Mouse (Mus musculus): Measurements from ENCODE around the gene Smoc1. TPM values are rescaled to one million over a fixed set of nuclear protein-coding genes. Genes with fewer than 3 reads are reported as not detected.

Smoc1 gene
- polyA plus RNA-seq, 1 experiment from 2014 or later: 12.8 TPM

- Histone ChIP-seq H3K4me2 (ENCODE audit: low read length) (no peak overlapping the region), H3K4me1 (replicated peaks; ENCODE audit: control insufficient read depth, insufficient read depth, low read length) (peaks cover 15% of the 10 kb centered on the region), H3K9me3 (ENCODE audit: control insufficient read depth, low read length) (no peaks in the 10 kb centered on the region), H3K4me3 (replicated peaks; ENCODE audit: low read length) (no peak overlapping the region), H3K27ac (ENCODE audit: low read length) (no peak overlapping the region), H3K27me3 (replicated peaks; ENCODE audit: control insufficient read depth, insufficient read depth, low read length) (no peaks in the 10 kb centered on the region), H3K9ac (replicated peaks; ENCODE audit: low read depth, low read length) (no peak overlapping the region), H3K36me3 (ENCODE audit: control insufficient read depth, insufficient read depth) (no peaks in the 10 kb centered on the region)
- 57% methylated on average over 10 of the region's 10 CpGs for WGBS
- ATAC-seq: no peak
Observed at GRCm38 (mm10) chr12:81144201-81144600, 117.6 kb downstream of the Smoc1 start.

DNA sequence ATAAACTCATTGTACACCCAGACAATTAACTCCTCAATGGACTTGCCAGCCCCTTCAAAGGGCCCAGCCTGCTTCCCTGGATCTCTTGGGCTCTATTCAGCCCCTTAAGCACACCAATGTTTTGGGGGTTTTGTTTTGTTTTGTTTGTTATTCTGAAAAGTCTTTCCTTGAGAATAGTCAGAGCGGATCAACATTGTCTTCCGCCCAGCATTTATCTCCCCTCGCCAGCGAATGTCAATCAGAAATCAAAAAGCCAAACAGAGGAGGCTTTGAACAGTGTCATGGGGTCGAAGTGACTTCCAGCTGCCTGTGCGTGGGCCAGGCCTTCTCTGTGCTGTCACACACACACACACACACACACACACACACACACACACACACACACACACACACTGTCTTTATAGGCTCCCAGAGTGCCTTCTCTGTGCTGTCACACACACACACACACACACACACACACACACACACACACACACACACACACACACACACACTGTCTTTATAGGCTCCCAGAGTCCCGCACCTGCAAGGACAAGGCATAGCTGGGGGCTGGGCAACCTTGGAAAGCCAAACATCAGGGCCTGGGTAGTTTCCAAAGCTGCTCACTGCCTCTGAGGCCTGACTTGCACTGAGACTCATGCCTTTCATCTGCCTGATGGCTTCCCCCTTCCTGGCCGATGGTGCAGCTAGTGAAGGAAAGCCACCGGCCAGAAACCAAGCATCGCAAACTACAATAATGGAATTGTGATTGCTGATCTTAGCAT, 120.0 kb downstream of the Smoc1 start:
- Histone ChIP-seq H3K9me3 (ENCODE audit: control insufficient read depth, low read length) (no peaks in the 10 kb centered on the region), H3K36me3 (ENCODE audit: control insufficient read depth, insufficient read depth) (no peaks in the 10 kb centered on the region), H3K27ac (ENCODE audit: low read length) (no peak overlapping the region), H3K4me1 (replicated peaks; ENCODE audit: control insufficient read depth, insufficient read depth, low read length) (peaks cover 2% of the 10 kb centered on the region; the same call in 1 of the 2 replicates), H3K9ac (replicated peaks; ENCODE audit: low read depth, low read length) (no peak overlapping the region), H3K27me3 (replicated peaks; ENCODE audit: control insufficient read depth, insufficient read depth, low read length) (no peaks in the 10 kb centered on the region), H3K4me3 (replicated peaks; ENCODE audit: low read length) (no peak overlapping the region), H3K4me2 (ENCODE audit: low read length) (no peak overlapping the region)
- peak; percentile 49; the same call in 1 of the 2 replicates for ATAC-seq
- WGBS: 15% methylated on average over 10 of the region's 10 CpGs

- H3K4me2 ChIP-seq (ENCODE audit: low read length): no peak overlapping the region
- no peak overlapping the region for H3K27ac ChIP-seq (ENCODE audit: low read length)
- no peak for ATAC-seq
- 0 out of 2 replicates have a peak, but pooled peaks cover 2% of the 10 kb centered on the region for H3K4me1 ChIP-seq (replicated peaks; ENCODE audit: control insufficient read depth, insufficient read depth, low read length)
- WGBS: 97% methylated on average over 6 of the region's 6 CpGs
- no peak overlapping the region for H3K9ac ChIP-seq (replicated peaks; ENCODE audit: low read depth, low read length)
- H3K9me3 ChIP-seq (ENCODE audit: control insufficient read depth, low read length): no peaks in the 10 kb centered on the region
- no peak overlapping the region for H3K4me3 ChIP-seq (replicated peaks; ENCODE audit: low read length)
- no peaks in the 10 kb centered on the region for H3K27me3 ChIP-seq (replicated peaks; ENCODE audit: control insufficient read depth, insufficient read depth, low read length)
- H3K36me3 ChIP-seq (ENCODE audit: control insufficient read depth, insufficient read depth): no peaks in the 10 kb centered on the region
Observed at GRCm38 (mm10) chr12:81147956-81148355, 121.3 kb downstream of the Smoc1 start.

- WGBS: 77% methylated on average over 5 of the region's 5 CpGs
- no peak overlapping the region for H3K4me3 ChIP-seq (replicated peaks; ENCODE audit: low read length)
Observed at GRCm38 (mm10) chr12:81150917-81151316, 124.3 kb downstream of the Smoc1 start.

DNA sequence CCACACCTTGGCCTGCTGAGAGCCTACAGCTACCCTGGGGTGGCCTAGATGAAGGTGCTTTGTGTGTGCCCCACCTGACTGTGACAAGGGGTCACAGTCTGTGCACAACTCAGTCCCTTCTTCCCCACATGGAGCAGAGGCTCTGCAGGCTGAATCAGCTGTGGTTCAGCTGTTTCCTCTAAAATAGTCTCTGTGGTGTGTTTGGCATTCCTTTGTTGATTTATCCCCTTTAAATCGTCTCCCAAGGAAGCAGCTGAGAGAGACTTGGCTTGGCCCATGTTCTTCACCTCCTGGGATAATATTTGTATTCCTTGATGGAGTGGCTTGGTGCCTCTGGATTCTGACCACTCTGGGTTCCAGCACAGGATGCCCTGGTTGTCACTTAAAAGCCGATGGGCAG, 125.5 kb downstream of the Smoc1 start:
- Histone ChIP-seq H3K4me3 (replicated peaks; ENCODE audit: low read length) (no peak overlapping the region), H3K4me2 (ENCODE audit: low read length) (no peak overlapping the region), H3K9me3 (ENCODE audit: control insufficient read depth, low read length) (no peaks in the 10 kb centered on the region), H3K27me3 (replicated peaks; ENCODE audit: control insufficient read depth, insufficient read depth, low read length) (no peaks in the 10 kb centered on the region), H3K36me3 (ENCODE audit: control insufficient read depth, insufficient read depth) (no peaks in the 10 kb centered on the region), H3K9ac (replicated peaks; ENCODE audit: low read depth, low read length) (no peak overlapping the region), H3K27ac (ENCODE audit: low read length) (no peak overlapping the region), H3K4me1 (replicated peaks; ENCODE audit: control insufficient read depth, insufficient read depth, low read length) (no peaks in the 10 kb centered on the region)
- WGBS: 61% methylated on average over 2 of the region's 2 CpGs
- no peak for ATAC-seq

More at GRCm38 (mm10) chr12:81150917-81151316, 124.3 kb downstream of the Smoc1 start:
- H3K4me2 ChIP-seq (ENCODE audit: low read length): no peak overlapping the region
- H3K36me3 ChIP-seq (ENCODE audit: control insufficient read depth, insufficient read depth): no peaks in the 10 kb centered on the region
- 0 out of 2 replicates have a peak, but pooled peaks cover 2% of the 10 kb centered on the region for H3K4me1 ChIP-seq (replicated peaks; ENCODE audit: control insufficient read depth, insufficient read depth, low read length)
- H3K27me3 ChIP-seq (replicated peaks; ENCODE audit: control insufficient read depth, insufficient read depth, low read length): no peaks in the 10 kb centered on the region
- no peaks in the 10 kb centered on the region for H3K9me3 ChIP-seq (ENCODE audit: control insufficient read depth, low read length)
- no peak overlapping the region for H3K9ac ChIP-seq (replicated peaks; ENCODE audit: low read depth, low read length)
- no peak for ATAC-seq
- H3K27ac ChIP-seq (ENCODE audit: low read length): no peak overlapping the region

DNA sequence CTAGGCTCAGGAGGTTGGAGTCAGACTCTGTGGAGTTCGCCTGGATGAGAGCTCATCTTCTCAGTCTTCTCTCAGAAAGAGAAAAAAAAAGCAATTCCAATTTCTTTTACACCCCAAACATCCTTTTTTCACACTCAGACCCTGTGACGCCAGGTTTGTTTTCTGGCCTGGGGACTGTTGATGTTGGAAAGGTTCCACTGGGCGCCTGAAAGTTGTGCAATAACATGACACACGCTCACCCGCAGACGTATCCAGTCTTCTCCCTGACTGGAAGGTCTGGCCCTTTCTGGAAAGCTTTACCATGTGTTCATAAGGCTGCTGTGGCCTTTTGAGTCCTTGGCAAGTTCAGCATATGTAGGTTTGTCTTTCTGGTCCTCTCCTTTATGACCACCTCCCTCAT, 129.1 kb downstream of the Smoc1 start:
- Histone ChIP-seq H3K36me3 (ENCODE audit: control insufficient read depth, insufficient read depth) (no peaks in the 10 kb centered on the region), H3K27me3 (replicated peaks; ENCODE audit: control insufficient read depth, insufficient read depth, low read length) (no peaks in the 10 kb centered on the region), H3K4me3 (replicated peaks; ENCODE audit: low read length) (no peak overlapping the region), H3K9me3 (ENCODE audit: control insufficient read depth, low read length) (no peaks in the 10 kb centered on the region), H3K9ac (replicated peaks; ENCODE audit: low read depth, low read length) (no peak overlapping the region), H3K4me1 (replicated peaks; ENCODE audit: control insufficient read depth, insufficient read depth, low read length) (no peaks in the 10 kb centered on the region), H3K4me2 (ENCODE audit: low read length) (no peak overlapping the region), H3K27ac (ENCODE audit: low read length) (no peak overlapping the region)
- 86% methylated on average over 6 of the region's 6 CpGs for WGBS
- ATAC-seq: no peak

- Histone ChIP-seq H3K36me3 (ENCODE audit: control insufficient read depth, insufficient read depth) (no peaks in the 10 kb centered on the region), H3K4me2 (ENCODE audit: low read length) (no peak overlapping the region), H3K9me3 (ENCODE audit: control insufficient read depth, low read length) (no peaks in the 10 kb centered on the region), H3K4me3 (replicated peaks; ENCODE audit: low read length) (no peak overlapping the region), H3K27ac (ENCODE audit: low read length) (no peak overlapping the region), H3K9ac (replicated peaks; ENCODE audit: low read depth, low read length) (no peak overlapping the region), H3K27me3 (replicated peaks; ENCODE audit: control insufficient read depth, insufficient read depth, low read length) (no peaks in the 10 kb centered on the region), H3K4me1 (replicated peaks; ENCODE audit: control insufficient read depth, insufficient read depth, low read length) (no peaks in the 10 kb centered on the region)
- ATAC-seq: no peak
- WGBS: 92% methylated on average over 8 of the region's 8 CpGs
Observed at GRCm38 (mm10) chr12:81156841-81157240, 130.2 kb downstream of the Smoc1 start.

GRCm38 (mm10) chr12:81159947-81160346, 133.3 kb downstream of the Smoc1 start:
- Histone ChIP-seq H3K9ac (replicated peaks; ENCODE audit: low read depth, low read length) (no peak overlapping the region), H3K36me3 (ENCODE audit: control insufficient read depth, insufficient read depth) (no peaks in the 10 kb centered on the region), H3K4me3 (replicated peaks; ENCODE audit: low read length) (no peak overlapping the region), H3K27ac (ENCODE audit: low read length) (no peak overlapping the region), H3K27me3 (replicated peaks; ENCODE audit: control insufficient read depth, insufficient read depth, low read length) (no peaks in the 10 kb centered on the region), H3K4me1 (replicated peaks; ENCODE audit: control insufficient read depth, insufficient read depth, low read length) (no peaks in the 10 kb centered on the region), H3K4me2 (ENCODE audit: low read length) (no peak overlapping the region), H3K9me3 (ENCODE audit: control insufficient read depth, low read length) (no peaks in the 10 kb centered on the region)
- no peak for ATAC-seq
- WGBS: 94% methylated on average over 2 of the region's 2 CpGs

GRCm38 (mm10) chr12:81160425-81160824, 133.8 kb downstream of the Smoc1 start:
- H3K27ac ChIP-seq (ENCODE audit: low read length): no peak overlapping the region
- WGBS: 93% methylated on average over 3 of the region's 3 CpGs
- H3K9me3 ChIP-seq (ENCODE audit: control insufficient read depth, low read length): no peaks in the 10 kb centered on the region
- H3K27me3 ChIP-seq (replicated peaks; ENCODE audit: control insufficient read depth, insufficient read depth, low read length): no peaks in the 10 kb centered on the region
- H3K9ac ChIP-seq (replicated peaks; ENCODE audit: low read depth, low read length): no peak overlapping the region
- ATAC-seq: no peak
- no peak overlapping the region for H3K4me3 ChIP-seq (replicated peaks; ENCODE audit: low read length)
- no peak overlapping the region for H3K4me2 ChIP-seq (ENCODE audit: low read length)
- H3K4me1 ChIP-seq (replicated peaks; ENCODE audit: control insufficient read depth, insufficient read depth, low read length): no peaks in the 10 kb centered on the region
- no peaks in the 10 kb centered on the region for H3K36me3 ChIP-seq (ENCODE audit: control insufficient read depth, insufficient read depth)

Data from forebrain, embryonic 16.5 days (tissue).